In genomic region chr11:109240126-109240525, GRCm38 (mm10) we compare ENCODE assay signal across 23 mouse cellular contexts. TPM values are rescaled to one million over a fixed set of nuclear protein-coding genes. Genes with fewer than 3 reads are reported as not detected.
DNase-seq lines count a peak whose midpoint lies in the region; ATAC-seq and TF ChIP-seq lines count a peak whose summit lies in the region.
"Had no signal": no experiment of that assay in that cellular context is flagged by ENCODE, and none has a peak within 500 bp of the region (broad histone marks: within the 10 kb centered on the region; RNA-seq: fewer than 3 reads in every experiment).

No protein-coding gene starts in this region.

- no peak for ATAC-seq in limb, embryonic 14.5 days (ENCODE audit: low FRiP score, low read depth)
- ATAC-seq: CD4-positive, CD25-positive, alpha-beta regulatory T cell, adult 4 months had no signal

- H3K4me2 ChIP-seq in limb, embryonic 14.5 days (replicated peaks; ENCODE audit: low read depth, low read length, severe bottlenecking): no peak overlapping the region
- H3K4me2 ChIP-seq: forebrain, embryonic 12.5 days; limb, embryonic 12.5 days; liver, embryonic 13.5 days; stomach, embryonic 15.5 days had no signal

- no peaks in the 10 kb centered on the region for H3K27me3 ChIP-seq in limb, embryonic 14.5 days (ENCODE audit: control insufficient read depth, insufficient read depth, low read length)
- no peaks in the 10 kb centered on the region for H3K27me3 ChIP-seq in limb, embryonic 10.5 days (ENCODE audit: low read depth, poor library complexity, severe bottlenecking)
- H3K27me3 ChIP-seq: stomach, embryonic 15.5 days had no signal

- 68% methylated on average over 4 of the region's 4 CpGs for WGBS in limb, embryonic 14.5 days
- 87% methylated on average over 4 of the region's 4 CpGs for WGBS in limb, embryonic 10.5 days

- no peaks in the 10 kb centered on the region for H3K36me3 ChIP-seq in limb, embryonic 14.5 days (ENCODE audit: control insufficient read depth, insufficient read depth, low read length)
- no peaks in the 10 kb centered on the region for H3K36me3 ChIP-seq in limb, embryonic 10.5 days
- H3K36me3 ChIP-seq: forebrain, embryonic 12.5 days; heart, embryonic 10.5 days; limb, embryonic 12.5 days; liver, embryonic 13.5 days; stomach, embryonic 15.5 days had no signal

- H3K27ac ChIP-seq in limb, embryonic 14.5 days (replicated peaks; ENCODE audit: low read depth, low read length): no peak overlapping the region
- H3K27ac ChIP-seq in limb, embryonic 10.5 days: no peak overlapping the region
- H3K27ac ChIP-seq: forebrain, embryonic 12.5 days; heart, embryonic 10.5 days; left cerebral cortex, adult 2 months; limb, embryonic 12.5 days; liver, embryonic 13.5 days; stomach, embryonic 15.5 days had no signal

- no peak overlapping the region for H3K4me3 ChIP-seq in limb, embryonic 14.5 days (replicated peaks; ENCODE audit: low read length)
- H3K4me3 ChIP-seq in limb, embryonic 10.5 days: no peak overlapping the region
- H3K4me3 ChIP-seq: forebrain, embryonic 12.5 days; heart, embryonic 10.5 days; left cerebral cortex, adult 2 months; limb, embryonic 12.5 days; liver, embryonic 13.5 days; megakaryocyte, embryonic 14.5 days; stomach, embryonic 15.5 days had no signal

- peak; percentile 36 for DNase-seq in adrenal gland, postnatal 14 days
- DNase-seq in adrenal gland, adult 18-20 months (ENCODE audit: low spot score in 2 of 2): no peak
- peak; percentile 13 for DNase-seq in heart, postnatal 4 days
- DNase-seq in heart, adult 8-10 months (ENCODE audit: low spot score): no peak
- peak; percentile 32 for DNase-seq in limb, embryonic 14.5 days (ENCODE audit: low spot score)
- no peak for DNase-seq in limb, embryonic 10.5 days (ENCODE audit: low spot score)
- peak; percentile 42 for DNase-seq in Muller cell, postnatal 12 days (ENCODE audit: inconsistent ontology term)
- no peak for DNase-seq in layer of hippocampus, postnatal 25 days (ENCODE audit: extremely low spot score in 1 of 2, low spot score in 1 of 2)
- DNase-seq: adrenal gland, adult 8-10 months; cerebellum, adult 11-12 months; gastrocnemius, postnatal 14 days; kidney, adult 18-20 months; kidney, postnatal 25 days; liver, embryonic 13.5 days; retina, postnatal 1 day; thymus, adult 2 months had no signal

- no peaks in the 10 kb centered on the region for H3K9me3 ChIP-seq in limb, embryonic 14.5 days (ENCODE audit: control insufficient read depth, low read length)
- H3K9me3 ChIP-seq in limb, embryonic 10.5 days (replicated peaks): no peaks in the 10 kb centered on the region
- H3K9me3 ChIP-seq: forebrain, embryonic 12.5 days; heart, embryonic 10.5 days; limb, embryonic 12.5 days; liver, embryonic 13.5 days; megakaryocyte, embryonic 14.5 days; stomach, embryonic 15.5 days had no signal

- no peak overlapping the region for H3K9ac ChIP-seq in limb, embryonic 14.5 days (ENCODE audit: low read depth, low read length, severe bottlenecking)
- H3K9ac ChIP-seq: forebrain, embryonic 12.5 days; limb, embryonic 12.5 days; liver, embryonic 13.5 days; stomach, embryonic 15.5 days had no signal

- H3K4me1 ChIP-seq in limb, embryonic 14.5 days (ENCODE audit: control insufficient read depth, insufficient read depth, low read length): no peaks in the 10 kb centered on the region
- peaks cover 17% of the 10 kb centered on the region; the same call in 1 of the 2 replicates for H3K4me1 ChIP-seq in limb, embryonic 10.5 days
- H3K4me1 ChIP-seq: heart, embryonic 10.5 days; liver, embryonic 13.5 days; stomach, embryonic 15.5 days had no signal

- TF ChIP-seq POLR2A in limb, embryonic 14.5 days (IDR thresholded peaks at IDR 0.05; ENCODE audit: borderline replicate concordance, extremely low read depth, insufficient read depth, insufficient read length): no peak

RNA-seq across cellular contexts. Expression of gene Rgs9, which starts 57.8 kb away (rescaled TPM):
- total RNA-seq in adrenal gland, postnatal 14 days (2021): 4.5 and 7.4 TPM in 2 replicates
- total RNA-seq in adrenal gland, adult 18-20 months (2021): 1 to 10 TPM; 4.6 to 5.1 TPM
- total RNA-seq in heart, postnatal 4 days (2021): 1 to 10 TPM in 1 of 2 experiments, under 1 TPM in 1; 0.79 to 1.6 TPM
- total RNA-seq in heart, adult 8-10 months (2022): under 1 TPM; 0.09 to 0.34 (median 0.16) TPM
- polyA plus RNA-seq in limb, embryonic 14.5 days (2012; rRNA removed): 6.0 and 6.1 TPM in 2 replicates
- polyA plus RNA-seq in limb, embryonic 14.5 days (2014; fragmentation: Nextera tagmentation; extraction: Ambion mirVana): 2.1 and 3.3 TPM in 2 replicates
- 2.1 and 4.2 TPM in 2 replicates for polyA plus RNA-seq in limb, embryonic 10.5 days (2016; fragmentation: Nextera tagmentation; extraction: Ambion mirVana)
- 10 to 100 TPM; 12.5 TPM for total RNA-seq in layer of hippocampus, postnatal 25 days (2021)

Comparison
In these comparisons a context has a peak if more than half of its experiments do, and no peak if none do; other contexts are left out.
1. DNase-seq: peak in adrenal gland, postnatal 14 days (single experiment), heart, postnatal 4 days (single experiment), limb, embryonic 14.5 days (single experiment) and Muller cell, postnatal 12 days (single experiment); none in adrenal gland, adult 18-20 months (0 of 2), heart, adult 8-10 months (single experiment), limb, embryonic 10.5 days (single experiment) and layer of hippocampus, postnatal 25 days (0 of 2).